Mouse (Mus musculus) heart, adult 2 months (tissue): ENCODE data around the gene Hint1.
"Not testable (repeated sequence)": the region's sequence is repeated elsewhere in the genome, so short reads cannot be mapped to it uniquely, and the experiment has no call there.

Experiments used
- CTCF ChIP-seq: fragments of 200-600 bp; IDR thresholded peaks from 2 replicates; pipeline ENCODE4 v1.8.1; 2022; ENCODE audit warnings: antibody characterized with exemption, mild to moderate bottlenecking, moderate library complexity
- EP300 ChIP-seq: fragments of 200-500 bp; IDR thresholded peaks from 2 replicates; pipeline ENCODE4 v1.6.1; 2011; ENCODE audit warnings: low read depth, low read length, control low read depth; ENCODE audit not compliant: insufficient read depth
- POLR2A ChIP-seq: fragments of 200-500 bp; IDR thresholded peaks from 2 replicates; pipeline ENCODE4 v1.6.1; 2011; ENCODE audit warnings: mild to moderate bottlenecking, low read depth, low read length, control low read depth; ENCODE audit not compliant: insufficient read depth

GRCm38 (mm10) chr11:54858880-54859279, 7.3 kb upstream of the Hint1 start:
- not testable (repeated sequence) for TF ChIP-seq CTCF, POLR2A, EP300
